Mouse (Mus musculus) testis, adult 2 months (tissue): ENCODE measurements around the gene Alg9.

Experiments
- CTCF ChIP-seq: fragments of 200-500 bp; IDR thresholded peaks from 2 replicates; pipeline ENCODE4 v1.5.1; 2012; ENCODE audit warnings: low read depth, mild to moderate bottlenecking, inconsistent platforms, low read length, moderate library complexity; ENCODE audit not compliant: control insufficient read depth, insufficient read depth, insufficient replicate concordance
- POLR2A ChIP-seq: fragments of 200-500 bp; IDR thresholded peaks from 2 replicates; pipeline ENCODE4 v1.6.1; 2012; ENCODE audit warnings: low read depth, mild to moderate bottlenecking, inconsistent platforms, low read length, moderate library complexity; ENCODE audit not compliant: control insufficient read depth

GRCm38 (mm10) chr9:50797641-50798040 is 22.8 kb downstream of the Alg9 start:
- TF ChIP-seq CTCF, result no peak
- no peak for TF ChIP-seq POLR2A
